Mouse (Mus musculus) cerebellum, adult 11 months (tissue): ENCODE data around the gene Gys1.

Experiments used
- DNase-seq: peaks from one replicate; pipeline ENCODE4 v3.0.0; 2022

Gys1 gene

DNA sequence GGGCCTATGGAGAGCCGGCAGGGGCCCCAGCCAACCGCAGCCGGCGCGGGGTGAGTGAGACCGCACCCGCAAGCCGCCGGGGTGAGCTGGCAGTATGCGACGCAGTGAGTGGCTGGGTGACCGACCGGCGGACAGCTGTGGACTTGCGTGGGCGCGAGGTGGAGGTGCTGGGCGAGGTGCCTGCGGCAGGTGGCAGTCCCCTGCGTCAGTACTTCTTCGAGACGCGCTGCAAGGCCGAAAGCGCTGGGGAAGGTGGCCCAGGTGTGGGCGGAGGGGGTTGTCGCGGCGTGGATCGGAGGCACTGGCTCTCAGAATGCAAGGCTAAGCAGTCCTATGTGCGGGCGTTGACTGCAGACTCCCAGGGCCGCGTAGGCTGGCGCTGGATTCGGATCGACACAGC is 19.0 kb upstream of the Gys1 start:
- no peak for DNase-seq

DNA sequence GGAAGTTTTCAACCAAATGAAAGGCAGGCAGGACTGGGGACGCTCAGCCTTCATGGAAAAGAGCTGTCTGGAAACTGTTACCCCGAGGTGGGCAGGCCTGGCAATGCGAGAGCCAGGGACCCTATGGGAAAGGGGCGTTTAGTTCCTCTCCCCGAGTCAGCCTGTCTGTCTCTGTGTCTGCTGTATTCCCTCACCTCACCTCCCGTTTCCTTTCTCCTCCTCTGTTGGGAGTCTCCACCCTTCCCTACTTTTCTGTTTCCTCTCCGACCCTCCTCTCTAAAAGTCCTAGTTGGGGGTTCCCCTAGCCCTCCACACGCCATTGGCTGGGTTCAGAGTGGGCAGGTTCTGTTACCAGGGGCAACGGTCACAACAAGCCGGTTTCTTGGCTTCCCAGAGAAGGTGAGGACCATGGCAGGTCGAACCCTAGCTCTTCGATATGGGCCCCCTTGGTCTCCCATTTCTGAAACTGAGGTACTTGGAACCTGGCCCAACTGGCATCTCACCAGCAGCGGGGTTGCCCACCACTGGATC is 16.6 kb upstream of the Gys1 start:
- DNase-seq: no peak

DNA sequence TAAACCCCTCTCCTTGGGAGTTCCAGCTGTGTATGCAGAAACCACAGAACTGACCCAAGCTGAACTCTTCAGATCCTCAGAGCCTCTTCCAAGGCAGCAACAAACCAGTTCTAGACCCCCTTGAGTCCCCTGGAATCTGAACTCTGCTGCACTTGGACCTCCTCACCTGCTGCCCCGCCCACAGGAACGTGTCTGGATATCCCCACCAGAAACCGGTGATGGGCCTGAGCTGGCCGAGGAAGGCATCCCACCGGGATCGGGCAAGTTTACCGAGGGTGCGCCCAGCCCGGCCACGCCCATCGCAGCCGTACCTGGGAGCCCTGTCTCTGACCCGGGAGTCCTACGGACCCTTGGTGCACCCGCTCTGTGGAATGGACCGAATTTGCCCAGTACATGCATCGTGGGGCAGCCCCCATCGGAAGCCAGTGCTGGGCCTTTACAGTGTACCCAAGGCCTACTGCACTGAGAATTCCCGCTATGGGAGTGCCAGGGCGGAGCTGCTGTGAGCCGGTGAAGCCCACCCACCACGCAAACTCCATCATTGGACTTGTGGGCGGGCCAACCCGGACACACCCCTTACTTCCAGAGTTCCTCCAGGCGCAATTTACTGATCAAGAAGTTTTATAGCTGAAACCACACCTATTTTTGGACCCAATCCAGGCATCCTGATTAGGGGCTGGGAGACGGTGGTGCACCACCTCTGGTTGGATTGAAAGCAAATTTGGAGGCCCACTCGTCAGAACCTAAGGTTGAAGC is 14.6 kb upstream of the Gys1 start:
- no peak for DNase-seq

DNA sequence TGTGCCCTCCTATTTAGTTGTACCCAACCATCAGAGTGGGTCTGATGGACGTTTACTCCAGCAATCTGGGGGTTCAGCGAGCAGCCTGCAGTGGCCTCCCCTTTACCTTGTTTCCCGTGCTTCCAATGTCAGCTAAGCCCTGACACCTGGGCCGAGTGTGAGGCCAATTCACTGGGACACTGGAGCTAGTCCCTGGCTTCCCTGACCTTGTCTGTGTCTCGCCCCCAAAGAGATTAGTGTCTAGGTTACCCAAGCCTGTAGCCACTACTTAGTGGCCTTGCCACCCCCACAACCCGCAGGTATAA is 14.1 kb upstream of the Gys1 start, which contains the start of gene Lhb:
TSS of gene Lhb (plus strand) at position 206 of the 305 bp plus-strand sequence.
- DNase-seq: no peak

DNA sequence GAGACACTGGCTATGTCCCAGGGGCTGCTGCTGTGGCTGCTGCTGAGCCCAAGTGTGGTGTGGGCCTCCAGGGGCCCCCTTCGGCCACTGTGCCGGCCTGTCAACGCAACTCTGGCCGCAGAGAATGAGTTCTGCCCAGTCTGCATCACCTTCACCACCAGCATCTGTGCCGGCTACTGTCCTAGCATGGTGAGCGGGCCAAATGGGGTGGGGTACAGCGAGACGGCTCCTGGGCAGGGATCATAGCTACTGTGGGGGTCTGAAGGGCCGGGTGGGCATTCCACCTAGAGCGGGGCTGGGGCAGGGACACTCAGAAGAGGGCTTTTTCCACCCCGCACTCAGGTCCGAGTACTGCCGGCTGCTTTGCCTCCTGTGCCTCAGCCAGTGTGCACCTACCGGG is 13.4 kb upstream of the Gys1 start:
- DNase-seq: no peak

DNA sequence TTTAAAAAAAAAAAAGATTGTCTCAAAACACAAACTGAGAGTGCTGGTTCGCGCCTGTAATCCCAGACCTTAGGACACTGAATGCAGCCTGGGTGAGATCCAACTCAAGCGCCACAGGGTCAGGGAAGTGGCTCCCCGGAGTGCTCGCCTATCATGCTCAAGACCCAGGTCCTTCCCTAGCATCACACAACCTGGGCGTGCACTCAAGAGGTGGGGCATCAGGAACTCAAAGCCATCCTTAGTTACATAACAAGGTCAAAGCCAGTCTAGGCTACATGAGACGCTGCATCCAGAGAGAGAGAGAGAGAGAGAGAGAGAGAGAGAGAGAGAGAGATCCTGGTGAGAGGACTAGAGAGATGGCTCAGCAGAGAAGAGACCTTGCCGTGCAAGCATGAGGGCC is 8.1 kb upstream of the Gys1 start:
- DNase-seq: no peak

DNA sequence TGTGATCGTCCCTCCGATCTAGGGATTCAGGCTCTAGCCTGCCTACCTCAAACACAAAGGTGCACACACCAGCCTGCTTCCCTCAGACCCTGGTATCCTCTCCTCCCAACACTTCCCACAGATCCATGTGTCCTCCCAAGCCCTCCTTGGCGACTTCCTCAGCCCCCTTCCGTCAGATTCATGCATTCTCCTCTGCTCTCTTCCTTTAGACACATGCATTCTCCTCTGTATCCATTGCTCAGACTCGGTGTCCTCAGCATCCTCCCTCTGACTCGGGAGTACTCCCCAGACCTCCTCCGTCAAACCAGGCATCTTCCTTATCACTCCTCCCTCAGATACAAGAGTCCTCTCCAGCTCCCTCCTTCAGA is 825 bp upstream of the Gys1 start:
- no peak for DNase-seq

DNA sequence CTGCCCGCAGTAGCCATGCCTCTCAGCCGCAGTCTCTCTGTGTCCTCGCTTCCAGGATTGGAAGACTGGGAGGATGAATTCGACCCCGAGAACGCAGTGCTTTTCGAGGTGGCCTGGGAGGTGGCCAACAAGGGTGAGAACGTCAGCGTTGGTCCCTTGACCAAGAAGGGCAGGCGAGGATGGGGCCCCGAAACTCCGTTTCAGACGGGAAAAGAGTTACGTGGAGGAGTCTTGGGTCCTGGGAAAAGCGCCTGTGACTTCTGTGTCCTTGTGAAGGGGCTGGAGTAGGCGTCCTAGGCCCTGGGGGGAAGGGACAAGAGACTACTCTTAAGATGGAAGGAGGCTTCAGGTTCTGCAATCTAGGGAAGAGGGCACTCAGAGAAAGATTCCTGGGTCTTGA is 394 bp downstream of the Gys1 start:
- no peak for DNase-seq

DNA sequence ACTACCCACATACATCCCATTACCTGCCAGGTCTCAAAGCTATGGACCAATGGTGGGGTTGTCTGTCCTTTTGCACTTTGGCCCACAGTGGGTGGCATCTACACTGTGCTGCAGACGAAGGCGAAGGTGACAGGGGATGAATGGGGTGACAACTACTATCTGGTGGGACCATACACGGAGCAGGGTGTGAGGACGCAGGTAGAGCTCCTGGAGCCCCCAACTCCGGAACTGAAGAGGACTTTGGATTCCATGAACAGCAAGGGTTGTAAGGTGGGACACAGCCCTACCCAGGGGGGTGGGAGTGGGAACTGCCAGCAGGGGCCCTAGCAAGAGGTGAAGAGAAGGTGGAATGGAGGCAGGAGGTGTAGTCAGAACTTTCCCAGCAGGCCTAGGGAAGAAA is 1.8 kb downstream of the Gys1 start:
- no peak for DNase-seq

DNA sequence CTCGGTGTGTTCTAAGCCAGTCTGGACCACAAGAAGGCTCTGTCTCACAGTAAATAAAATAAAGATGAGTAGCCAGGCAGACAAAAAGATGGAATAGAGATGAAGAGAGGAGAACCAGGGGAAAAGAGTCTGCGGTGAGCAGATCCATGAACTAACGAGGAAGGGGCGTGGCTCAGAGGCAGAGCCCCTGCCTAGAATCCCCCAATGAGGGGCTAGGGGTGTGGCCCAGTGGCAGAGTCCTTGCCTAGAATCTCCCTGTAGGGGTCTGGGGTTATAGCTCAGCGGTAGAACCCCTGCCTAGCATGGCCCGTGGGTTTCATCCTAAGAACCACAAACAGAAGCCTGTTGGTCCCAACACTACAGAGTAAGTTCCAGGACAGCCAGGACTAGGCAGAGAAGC is 2.4 kb downstream of the Gys1 start:
- DNase-seq: no peak

DNA sequence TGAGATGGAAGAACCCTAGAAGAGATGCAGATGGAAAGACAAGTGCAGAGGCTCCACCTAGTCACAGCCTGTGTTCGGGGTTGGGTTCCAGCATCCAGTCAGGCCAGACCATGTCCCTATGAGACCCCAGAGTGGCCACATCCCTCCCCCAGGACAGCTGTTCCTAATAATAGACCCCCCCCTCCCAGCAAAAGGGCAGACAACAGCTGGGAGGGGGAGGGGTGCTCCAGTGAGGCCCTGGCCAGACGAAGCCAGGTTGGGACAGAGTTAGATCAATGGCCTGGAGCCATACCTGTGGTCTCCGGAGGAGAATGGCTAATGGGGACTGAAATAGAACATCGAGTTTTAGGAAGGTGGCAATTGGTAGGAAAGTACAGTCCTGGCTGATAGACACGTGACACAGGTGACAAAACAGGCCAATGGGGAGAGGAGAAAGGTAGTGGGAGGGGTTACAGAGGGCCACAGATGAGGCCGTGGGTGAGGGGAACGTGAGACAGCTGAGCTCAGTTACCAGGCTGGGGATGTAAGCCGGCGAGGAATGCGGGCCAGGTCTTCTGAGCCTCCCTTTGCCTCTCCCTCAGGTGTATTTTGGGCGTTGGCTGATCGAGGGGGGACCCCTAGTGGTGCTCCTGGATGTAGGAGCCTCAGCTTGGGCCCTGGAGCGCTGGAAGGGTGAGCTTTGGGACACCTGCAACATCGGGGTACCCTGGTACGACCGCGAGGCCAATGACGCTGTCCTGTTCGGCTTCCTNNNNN is 3.1 kb downstream of the Gys1 start, which contains the start of gene Ruvbl2:
TSS of gene Ruvbl2 (minus strand) at position 576 of the 756 bp plus-strand sequence.
- no peak for DNase-seq

DNA sequence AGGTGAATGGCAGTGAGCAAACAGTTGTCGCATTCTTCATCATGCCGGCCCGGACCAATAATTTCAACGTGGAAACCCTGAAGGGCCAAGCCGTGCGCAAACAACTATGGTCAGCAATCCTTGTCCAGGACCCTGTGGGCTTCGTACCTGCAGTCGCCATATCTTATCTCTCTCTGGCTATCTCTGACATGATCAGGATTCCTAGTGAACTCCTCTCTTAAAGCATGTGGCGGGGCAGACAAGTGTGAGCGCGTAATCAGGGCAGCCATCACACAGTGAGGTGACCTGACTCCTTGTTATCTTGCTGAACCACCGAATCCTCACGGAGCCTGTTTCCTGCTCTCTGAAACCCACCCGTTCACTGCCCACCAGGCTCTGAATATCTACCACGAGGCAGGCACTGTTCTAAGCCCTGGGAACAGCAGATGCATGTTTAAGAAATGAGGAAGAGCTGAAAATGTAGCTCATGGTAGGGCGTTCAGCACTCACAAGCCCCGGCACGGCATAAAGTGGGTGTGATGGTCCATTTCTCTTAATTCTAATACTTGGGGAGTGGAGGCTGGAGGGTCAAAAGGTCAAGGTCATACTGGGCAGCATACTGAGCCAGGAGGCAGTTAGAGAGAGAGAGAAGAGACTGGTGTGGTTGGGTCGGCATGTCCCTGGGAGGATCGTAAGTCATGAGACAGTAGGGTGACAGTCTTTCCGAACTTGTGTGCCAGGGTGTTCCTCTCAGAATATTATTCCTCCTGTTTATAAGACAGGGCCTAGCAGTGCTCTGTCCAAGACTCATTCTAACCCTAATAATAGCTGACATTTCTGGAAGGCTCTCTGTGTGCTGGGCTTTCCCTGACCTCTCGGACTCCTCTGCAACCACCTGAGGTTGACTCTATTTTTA is 9.1 kb downstream of the Gys1 start:
- DNase-seq: no peak

DNA sequence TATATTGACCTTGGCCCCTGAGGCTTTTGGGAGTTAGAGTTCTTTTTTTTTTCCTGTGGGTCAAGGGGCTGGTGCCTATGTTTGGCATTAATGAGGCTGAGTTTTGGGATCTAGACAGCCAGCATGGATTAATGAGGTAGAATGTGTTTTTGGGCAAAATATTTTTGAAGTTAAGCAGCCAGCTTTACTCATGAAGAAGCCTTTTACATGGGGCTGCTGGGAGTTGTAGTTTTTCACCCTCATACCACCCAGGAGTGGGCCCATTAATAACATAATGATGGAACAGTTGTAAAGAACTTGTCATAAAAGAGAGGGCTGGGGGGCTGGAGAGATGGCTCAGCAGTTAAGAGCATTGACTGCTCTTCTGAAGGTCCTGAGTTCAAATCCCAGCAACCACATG is 11.9 kb downstream of the Gys1 start:
- no peak for DNase-seq

DNA sequence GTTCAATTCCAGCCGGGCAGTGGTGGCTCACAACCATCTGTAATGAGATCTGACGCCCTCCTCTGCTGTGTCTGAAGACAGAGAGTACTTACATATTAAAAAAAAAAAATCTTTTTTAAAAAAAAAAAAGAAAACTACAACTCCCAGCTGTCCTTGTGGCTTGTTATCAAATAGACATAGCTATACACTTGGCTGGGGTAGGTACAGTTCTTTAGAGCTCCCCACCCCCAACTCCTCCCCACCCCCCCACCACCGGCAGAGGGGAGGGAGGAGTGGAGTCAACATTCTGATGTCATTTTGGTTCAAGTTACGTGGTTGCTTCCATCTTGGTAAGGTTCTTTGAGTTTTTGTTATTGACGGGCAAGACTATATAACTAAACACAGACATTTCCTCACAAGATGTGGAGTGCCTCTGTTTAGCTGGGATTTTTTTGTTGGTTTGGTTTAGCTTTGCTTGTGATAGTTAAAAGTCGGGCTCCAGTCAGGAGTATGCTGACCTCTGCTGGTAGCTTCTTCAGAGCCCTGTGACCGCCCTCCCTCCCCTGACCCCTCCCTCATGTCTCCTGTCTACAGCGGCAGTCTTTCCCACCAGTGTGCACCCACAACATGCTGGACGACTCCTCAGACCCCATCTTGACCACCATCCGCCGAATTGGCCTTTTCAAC is 12.8 kb downstream of the Gys1 start:
- DNase-seq: no peak

DNA sequence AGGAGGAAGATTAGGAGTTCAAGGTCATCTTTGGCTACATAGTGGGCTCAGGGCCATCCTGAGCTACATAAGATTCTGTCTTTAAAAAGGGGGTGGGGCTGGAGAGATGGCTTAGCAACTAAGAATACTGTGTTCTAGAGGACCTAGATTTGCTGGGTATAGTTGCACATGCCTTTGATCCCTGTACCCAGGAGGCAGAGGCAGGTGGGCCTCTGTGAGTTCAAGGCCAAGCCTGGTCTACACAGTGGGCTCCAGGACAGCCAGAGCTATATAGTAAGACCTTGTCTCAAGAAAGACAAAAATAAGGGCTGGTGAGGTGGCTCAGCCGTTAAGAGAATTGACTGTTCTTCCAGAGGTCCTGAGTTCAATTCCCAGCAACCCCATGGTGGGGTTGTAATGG is 15.3 kb downstream of the Gys1 start:
- no peak for DNase-seq

DNA sequence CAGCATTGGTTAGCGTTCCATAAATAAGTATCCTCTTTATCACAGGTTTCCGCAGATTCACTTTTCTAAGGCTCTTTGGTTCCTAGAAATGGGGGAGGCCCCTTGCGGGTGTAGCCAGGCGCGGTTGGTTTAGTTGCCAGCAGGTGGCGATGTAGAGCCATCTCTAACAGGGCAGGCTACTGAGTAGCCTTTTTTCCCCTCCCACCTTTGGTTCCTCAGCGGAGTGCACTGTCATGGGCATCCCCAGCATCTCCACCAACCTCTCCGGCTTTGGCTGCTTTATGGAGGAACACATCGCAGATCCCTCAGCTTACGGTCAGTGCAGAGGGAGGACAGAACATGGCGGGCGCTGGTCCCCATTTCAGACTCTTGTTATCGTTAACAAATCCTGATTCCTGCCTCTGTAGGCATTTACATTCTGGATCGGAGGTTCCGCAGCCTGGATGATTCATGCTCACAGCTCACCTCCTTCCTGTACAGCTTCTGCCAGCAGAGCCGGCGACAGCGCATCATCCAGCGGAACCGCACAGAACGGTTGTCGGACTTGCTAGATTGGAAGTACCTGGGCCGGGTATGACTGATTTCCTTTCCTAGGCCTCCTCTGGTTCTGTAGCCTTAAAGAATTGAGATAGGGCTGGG is 16.8 kb downstream of the Gys1 start:
- peak; percentile 80 for DNase-seq

DNA sequence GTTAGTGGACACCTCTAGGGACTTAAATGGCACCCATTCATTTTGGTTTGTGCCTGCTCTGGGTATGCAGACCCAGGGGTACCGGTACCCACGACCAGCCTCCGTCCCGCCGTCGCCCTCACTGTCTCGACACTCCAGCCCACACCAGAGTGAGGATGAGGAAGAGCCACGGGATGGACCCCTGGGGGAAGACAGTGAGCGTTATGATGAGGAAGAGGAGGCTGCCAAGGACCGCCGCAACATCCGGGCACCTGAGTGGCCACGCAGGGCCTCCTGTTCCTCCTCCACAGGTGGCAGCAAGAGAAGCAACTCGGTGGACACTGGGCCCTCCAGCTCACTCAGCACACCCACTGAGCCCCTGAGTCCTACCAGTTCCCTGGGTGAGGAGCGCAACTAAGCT is 20.3 kb downstream of the Gys1 start:
- DNase-seq: no peak

DNA sequence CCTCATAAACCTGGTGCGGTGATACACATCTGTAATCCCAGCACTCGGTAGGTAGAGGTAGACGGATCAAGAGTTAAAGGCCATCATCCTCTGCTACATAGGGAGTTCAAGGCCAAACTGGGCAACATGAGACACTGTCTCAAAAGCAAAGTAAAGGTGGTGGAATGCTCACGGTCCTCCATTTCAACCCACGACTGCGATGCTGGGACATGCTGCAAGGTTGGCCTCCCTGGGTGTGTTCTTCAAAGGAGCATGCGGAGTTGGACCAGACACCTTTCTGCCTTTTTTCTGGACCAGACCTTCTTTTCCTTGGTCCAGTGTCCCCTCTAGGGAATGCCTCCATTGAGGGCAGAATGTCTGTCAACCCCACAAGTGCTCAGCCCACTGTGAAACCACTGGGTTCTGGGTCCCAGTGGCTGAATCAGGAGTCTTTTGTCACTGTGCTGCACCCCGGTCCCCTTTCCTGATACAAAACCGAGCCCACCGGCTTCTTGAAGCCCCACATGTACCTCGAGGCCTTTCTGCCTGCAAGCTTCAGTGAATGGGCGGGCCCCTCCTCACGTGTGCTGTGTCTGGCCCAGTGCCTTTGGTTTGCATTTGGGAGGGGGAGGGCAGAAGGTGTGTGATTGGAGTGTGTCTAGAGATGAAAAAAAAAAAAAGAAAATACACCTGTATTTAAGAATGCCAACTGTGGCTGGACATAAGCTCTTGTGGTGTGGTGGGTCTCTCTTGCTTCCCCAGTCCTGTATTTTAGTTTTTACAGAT is 21.5 kb downstream of the Gys1 start:
- no peak for DNase-seq

DNA sequence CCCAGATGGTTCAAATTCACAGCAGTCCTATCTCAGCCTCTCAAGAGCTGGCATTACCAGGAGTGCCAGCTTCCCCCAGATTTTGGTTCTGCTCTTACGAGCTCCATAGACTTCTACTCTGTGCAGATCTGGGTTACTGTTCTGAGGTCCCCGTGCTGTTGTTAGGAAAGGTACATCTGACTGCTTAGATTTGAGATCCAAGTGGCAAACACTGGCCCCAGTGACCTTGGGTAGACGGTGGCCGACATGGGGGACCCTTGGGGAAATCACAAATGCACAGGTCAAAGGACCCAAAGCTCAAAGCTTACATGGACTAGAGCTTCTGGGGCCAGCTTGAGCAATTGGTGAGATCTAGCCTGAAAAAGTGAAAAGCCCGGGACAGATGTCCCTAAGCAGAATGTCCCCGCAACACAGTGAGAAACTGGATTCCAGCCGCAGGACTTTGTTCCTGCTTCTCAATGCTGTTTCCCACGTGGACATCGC is 22.1 kb downstream of the Gys1 start:
- no peak for DNase-seq

DNA sequence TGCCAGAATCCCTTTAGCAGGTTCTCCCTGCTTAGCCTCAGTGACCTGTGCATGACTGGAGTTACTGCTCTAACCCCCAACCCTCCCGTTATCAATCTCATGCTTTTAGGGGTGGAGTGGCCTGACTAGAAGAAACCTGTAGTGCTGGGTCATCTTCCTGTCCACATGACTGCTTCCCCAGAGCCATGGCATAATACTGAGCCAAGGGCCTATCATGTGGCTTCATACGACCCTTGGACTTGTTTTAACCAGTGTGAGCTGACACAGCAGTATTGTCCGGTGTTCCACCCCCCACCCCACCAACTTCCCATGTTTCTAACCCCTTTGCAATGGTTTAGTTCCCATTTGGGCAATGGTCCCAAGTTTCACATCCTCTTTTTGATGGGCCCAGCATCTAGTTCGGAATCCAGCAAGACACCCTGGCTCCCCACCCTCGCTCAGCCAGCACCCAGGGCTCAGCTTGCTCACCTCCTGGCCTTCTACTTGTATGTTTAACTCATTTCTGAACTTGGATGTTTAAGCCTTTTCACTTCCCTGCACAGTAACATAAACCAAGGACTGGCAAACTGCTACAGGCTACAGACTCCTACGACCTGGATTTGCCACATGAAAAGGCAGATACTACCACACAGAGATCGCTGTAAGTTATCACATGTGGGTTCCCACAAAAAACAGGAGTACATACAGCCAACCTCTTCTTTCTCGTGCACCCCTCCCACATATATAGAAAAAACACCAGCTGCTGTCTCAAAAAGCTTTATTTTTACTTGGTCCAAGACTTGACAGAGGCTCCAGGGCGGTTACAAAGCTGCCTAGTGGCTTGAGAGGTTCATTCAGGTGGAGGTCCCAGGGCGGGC is 22.8 kb downstream of the Gys1 start:
- no peak for DNase-seq
